Mouse (Mus musculus) MEL (cell line): ENCODE measurements around the gene Dmtf1. TPM values are rescaled to one million over a fixed set of nuclear protein-coding genes. Genes with fewer than 3 reads are reported as not detected.

Source experiments
- DNase-seq: peaks from one replicate; pipeline ENCODE4 v3.0.0; 2011; ENCODE audit warnings: low read depth, low spot score
- H3K27ac ChIP-seq: 2 replicates; pipeline ENCODE4 v1.5.1; 2012; ENCODE audit warnings: low read depth, mild to moderate bottlenecking, control low read depth, low read length, moderate library complexity; ENCODE audit not compliant: control insufficient read depth
- H3K27me3 ChIP-seq, 2 experiments: fragments of 150-350 bp in 1 of 2; sonication (generic) in 1 of 2; 2 replicates each; pipeline ENCODE4 v1.6.1; 2012; ENCODE audit warnings: low read length in 2 of 2, mild to moderate bottlenecking in 2 of 2, improper control_type of control experiment in 1 of 2, moderate library complexity in 1 of 2; ENCODE audit not compliant: insufficient read depth in 2 of 2, control insufficient read depth in 1 of 2
- H3K36me3 ChIP-seq, 2 experiments: 2 replicates each; pipeline ENCODE4 v1.6.1; 2012 to 2014; ENCODE audit warnings: low read length in 2 of 2, improper control_type of control experiment in 1 of 2, inconsistent platforms in 1 of 2, mild to moderate bottlenecking in 1 of 2; ENCODE audit not compliant: insufficient read depth in 2 of 2, control insufficient read depth in 1 of 2
- H3K4me1 ChIP-seq, 2 experiments: fragments of 150-350 bp in 1 of 2; sonication (generic) in 1 of 2; 2 replicates each; pipeline ENCODE4 v1.6.1; 2012; ENCODE audit warnings: low read length in 2 of 2, improper control_type of control experiment in 1 of 2, mild to moderate bottlenecking in 1 of 2; ENCODE audit not compliant: insufficient read depth in 2 of 2, control insufficient read depth in 1 of 2
- H3K4me3 ChIP-seq, 2 experiments: fragments of 150-350 bp in 1 of 2; sonication (generic) in 1 of 2; 2 replicates each; pipeline ENCODE4 v1.5.1; 2012; ENCODE audit warnings: low read depth in 2 of 2, low read length in 2 of 2, mild to moderate bottlenecking in 2 of 2, moderate library complexity in 2 of 2, control low read depth in 1 of 2, improper control_type of control experiment in 1 of 2; ENCODE audit not compliant: control insufficient read depth in 1 of 2, insufficient read depth in 1 of 2
- H3K79me2 ChIP-seq: 2 replicates; pipeline ENCODE4 v1.6.1; 2012; ENCODE audit warnings: mild to moderate bottlenecking, low read length, moderate library complexity; ENCODE audit not compliant: control insufficient read depth, poor library complexity, insufficient read depth
- H3K9ac ChIP-seq: 2 replicates; pipeline ENCODE4 v1.6.1; 2012; ENCODE audit warnings: low read depth, mild to moderate bottlenecking, control low read depth, low read length, moderate library complexity; ENCODE audit not compliant: control insufficient read depth, poor library complexity, severe bottlenecking
- H3K9me3 ChIP-seq: fragments of 150-350 bp; sonication (generic); replicated peaks from 2 replicates; pipeline ENCODE4 v1.6.1; 2012; ENCODE audit warnings: mild to moderate bottlenecking, low read length, improper control_type of control experiment, moderate library complexity; ENCODE audit not compliant: insufficient read depth
- E2F4 ChIP-seq: IDR thresholded peaks from 2 replicates; pipeline ENCODE4 v1.6.1; 2011; ENCODE audit warnings: low read depth, low read length, improper control_type of control experiment, borderline replicate concordance
- ELF1 ChIP-seq: IDR thresholded peaks from 2 replicates; pipeline ENCODE4 v1.6.1; 2014; ENCODE audit warnings: low read depth, mild to moderate bottlenecking, inconsistent platforms, low read length, improper control_type of control experiment, moderate library complexity
- ETS1 ChIP-seq: IDR thresholded peaks from 2 replicates; pipeline ENCODE4 v1.6.1; 2012; ENCODE audit warnings: low read depth, mild to moderate bottlenecking, inconsistent platforms, low read length, improper control_type of control experiment, moderate library complexity
- GABPA ChIP-seq: IDR thresholded peaks from 2 replicates; pipeline ENCODE4 v1.6.1; 2012; ENCODE audit warnings: low read depth, mild to moderate bottlenecking, inconsistent platforms, low read length, improper control_type of control experiment, moderate library complexity
- MEF2A ChIP-seq: IDR thresholded peaks from 2 replicates; pipeline ENCODE4 v1.6.1; 2014; ENCODE audit warnings: low read depth, mild to moderate bottlenecking, inconsistent platforms, low read length, improper control_type of control experiment; ENCODE audit not compliant: poor library complexity, insufficient replicate concordance, severe bottlenecking; ENCODE audit errors: extremely low read depth
- NELFE ChIP-seq: IDR thresholded peaks from 2 replicates; pipeline ENCODE4 v1.6.1; 2011; ENCODE audit warnings: low read depth, low read length, improper control_type of control experiment
- NRF1 ChIP-seq: IDR thresholded peaks from 2 replicates; pipeline ENCODE4 v1.6.1; 2014; ENCODE audit warnings: low read depth, mild to moderate bottlenecking, inconsistent platforms, low read length, improper control_type of control experiment, moderate library complexity; ENCODE audit not compliant: poor library complexity, insufficient read depth, severe bottlenecking
- POLR2A ChIP-seq, 2 experiments: IDR thresholded peaks; 2 replicates each; pipeline ENCODE4 v1.6.1; 2011 to 2012; ENCODE audit warnings: low read length in 2 of 2, mild to moderate bottlenecking in 2 of 2, control low read depth in 1 of 2, improper control_type of control experiment in 1 of 2, low read depth in 1 of 2, moderate library complexity in 1 of 2; ENCODE audit not compliant: control insufficient read depth in 1 of 2, insufficient read depth in 1 of 2, poor library complexity in 1 of 2
- RAD21 ChIP-seq: IDR thresholded peaks from 2 replicates; pipeline ENCODE4 v1.6.1; 2011; ENCODE audit warnings: mild to moderate bottlenecking, low read depth, low read length, improper control_type of control experiment
- RCOR1 ChIP-seq: IDR thresholded peaks from 2 replicates; pipeline ENCODE4 v1.6.1; 2012; ENCODE audit warnings: low read depth, mild to moderate bottlenecking, inconsistent platforms, low read length, improper control_type of control experiment
- SIN3A ChIP-seq: IDR thresholded peaks from 2 replicates; pipeline ENCODE4 v1.6.1; 2012; ENCODE audit warnings: low read length, improper control_type of control experiment, inconsistent platforms
- ZKSCAN1 ChIP-seq: IDR thresholded peaks from 2 replicates; pipeline ENCODE4 v1.6.1; 2012; ENCODE audit warnings: low read depth, mild to moderate bottlenecking, inconsistent platforms, low read length, improper control_type of control experiment, moderate library complexity
- polyA plus RNA-seq, 2 experiments: library from polyadenylated mRNA; stranded (reverse) in 1 of 2; unstranded in 1 of 2; fragments of >175 nt in 1 of 2; fragments of >200 nt in 1 of 2; gene quantifications; 2 replicates each; pipeline versions ENCODE4 v1.2.1 to v1.2.4; 2012; ENCODE audit warnings: low replicate concordance in 2 of 2, low read depth in 1 of 2; ENCODE audit not compliant: insufficient read length in 2 of 2, insufficient read depth in 1 of 2, missing spikeins in 1 of 2
- total RNA-seq: library from RNA; depleted of rRNA; stranded (reverse); fragments of 300-350 nt; gene quantifications from 2 replicates; pipeline ENCODE4 v1.2.3, GENCODE M21; 2012

The Dmtf1 gene
- total and polyA plus RNA-seq, 3 experiments = 18.7 to 78.4 (median 22.0) TPM

DNA sequence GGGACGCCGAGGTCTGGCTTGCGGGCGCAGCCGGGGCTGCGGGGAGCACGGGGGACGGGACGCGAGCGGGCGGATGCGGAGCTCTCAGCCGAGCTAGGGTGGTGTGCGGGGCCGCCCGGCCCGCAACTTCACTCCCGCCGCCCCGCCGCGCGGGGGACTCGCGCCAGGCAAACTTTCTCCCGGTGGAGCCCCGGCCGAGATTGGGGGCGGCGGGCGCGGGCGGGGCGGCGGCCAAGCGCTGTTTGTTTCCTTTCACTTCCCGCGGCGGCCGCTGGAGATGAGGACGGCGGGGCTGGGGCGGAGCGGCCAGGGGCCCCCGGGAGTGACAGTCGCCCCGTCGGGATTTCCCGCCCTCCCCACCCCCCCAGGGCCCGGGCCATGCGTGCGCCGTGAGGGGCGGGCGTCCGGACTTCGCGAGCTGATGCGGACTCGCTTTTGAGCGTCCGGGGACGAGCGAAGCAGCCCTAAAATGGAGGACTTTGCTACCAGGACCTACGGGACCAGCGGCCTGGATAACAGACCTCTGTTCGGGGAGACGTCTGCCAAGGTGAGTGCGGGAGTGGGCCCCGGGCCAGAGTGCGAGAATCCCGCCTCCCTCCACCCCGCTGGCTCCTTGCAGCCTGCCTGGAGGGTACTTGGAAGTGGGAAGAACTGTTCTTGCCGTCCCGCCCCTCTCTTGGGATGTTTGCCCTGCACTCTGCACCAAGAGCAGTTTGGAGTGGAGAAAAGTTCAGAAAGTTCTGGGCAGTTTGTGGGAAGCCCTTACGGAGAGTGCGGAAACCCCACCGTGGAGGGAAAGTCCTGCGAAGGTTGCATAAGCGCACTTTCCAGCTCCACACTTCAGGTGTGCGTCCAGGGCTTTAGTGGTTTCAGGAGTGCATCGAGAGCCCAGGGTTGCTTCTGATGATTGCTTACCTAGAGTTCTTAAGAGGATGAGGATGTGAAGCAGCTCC lies 60.5 kb downstream of the Dmtf1 start:
- Histone ChIP-seq H3K79me2 (no peaks in the 10 kb centered on the region; the same call in 1 of the 2 replicates), H3K36me3 (peaks cover 0 to 2% of the 10 kb centered on the region in 2 experiments; a peak in 1 of 4 replicates), H3K9me3 (no peaks in the 10 kb centered on the region), H3K27me3 (no peaks in the 10 kb centered on the region), H3K4me1 (peaks cover 0 to 4% of the 10 kb centered on the region in 2 experiments; a peak in 2 of 4 replicates), H3K9ac (peak overlapping the region; percentile 72), H3K27ac (no peak overlapping the region), H3K4me3 (peak overlapping the region; percentile 54 to 81)
- peak; percentile 54 for DNase-seq
- TF ChIP-seq RAD21 = no peak
- TF ChIP-seq E2F4 = no peak

DNA sequence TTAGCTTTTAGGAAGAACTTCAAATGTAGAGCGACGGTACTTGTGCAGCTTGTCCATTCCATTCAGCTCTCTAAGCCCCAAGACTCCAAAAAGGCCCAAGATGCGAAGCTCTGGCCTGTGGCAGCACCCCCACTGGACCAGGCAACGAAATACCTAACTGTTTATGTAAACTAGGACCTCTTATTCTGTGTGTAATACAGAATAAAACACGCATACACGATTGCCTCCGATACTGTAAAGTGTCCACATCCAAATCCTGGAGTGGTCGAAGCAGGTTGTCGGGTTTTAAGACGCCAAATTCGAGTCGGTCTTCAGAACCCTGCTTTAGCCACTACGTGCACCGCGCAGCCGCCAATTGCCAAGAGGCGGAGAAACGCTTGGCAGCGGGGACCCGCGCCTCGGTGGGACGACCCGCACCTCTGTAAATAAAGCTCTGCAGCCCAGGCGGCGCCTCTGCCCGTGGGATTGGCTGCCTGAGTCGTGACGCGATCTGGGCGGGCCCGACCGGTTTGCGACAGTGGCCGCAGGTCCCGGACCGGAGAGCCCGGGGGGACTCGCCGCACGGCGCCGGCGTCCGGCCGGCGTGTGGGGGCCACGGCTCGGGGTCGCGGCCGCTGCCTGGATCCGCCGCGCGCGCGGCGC lies 61.2 kb downstream of the Dmtf1 start, which contains the start of gene Tmem243:
TSS of gene Tmem243 (plus strand) at position 462 of the 642 bp plus-strand sequence.
- Histone ChIP-seq H3K4me3 (peak within 1 kb of the TSS; percentile 54 to 81), H3K36me3 (peaks cover 0 to 2% of the 10 kb centered on the region in 2 experiments; a peak in 1 of 4 replicates), H3K79me2 (no peaks in the 10 kb centered on the region; the same call in 1 of the 2 replicates), H3K4me1 (peaks cover 0 to 4% of the 10 kb centered on the region in 2 experiments; a peak in 2 of 4 replicates), H3K9ac (peak within 1 kb of the TSS; percentile 72), H3K27ac (no peak within 1 kb of the TSS), H3K9me3 (no peaks in the 10 kb centered on the region), H3K27me3 (no peaks in the 10 kb centered on the region)
- peak; percentile 42; the same call in 1 of the 2 replicates for TF ChIP-seq SIN3A
- TF ChIP-seq POLR2A (IDR thresholded peaks at IDR 0.05; ENCODE audit: control insufficient read depth in 1 of 2, insufficient read depth in 1 of 2, low read depth in 1 of 2, low read length in 2 of 2, poor library complexity in 1 of 2) = peak in 1 of 2 experiments; percentile 76; a peak in 2 of 4 replicates
- TF ChIP-seq MEF2A = no peak
- peak; percentile 39 for TF ChIP-seq NELFE
- peak; percentile 51; the same call in 1 of the 2 replicates for TF ChIP-seq NRF1
- TF ChIP-seq ELF1 = no peak
- no peak for TF ChIP-seq GABPA
- TF ChIP-seq ETS1 = no peak
- TF ChIP-seq ZKSCAN1 = no peak
- TF ChIP-seq RCOR1 = peak; percentile 27; the same call in 1 of the 2 replicates
- peak; percentile 86 for DNase-seq
